Mouse (Mus musculus) limb, embryonic 11.5 days (tissue): ENCODE measurements around the gene Traf6. TPM values are rescaled to one million over a fixed set of nuclear protein-coding genes. Genes with fewer than 3 reads are reported as not detected.
A peak's percentile ranks its signal among the peaks of the same experiment; 100 is the strongest.

Experiments
- ATAC-seq: fragments of 200-750 bp; cut with Nextera tagmentation; 2 replicates; pipeline ENCODE4 v1.8.0; 2017; ENCODE audit warnings: low read depth; ENCODE audit not compliant: insufficient number of reproducible peaks, low FRiP score, low TSS enrichment
- DNase-seq: peaks from one replicate; pipeline ENCODE4 v3.0.0-alpha.2; 2015; ENCODE audit warnings: low spot score
- H3K27ac ChIP-seq: fragments of 300-500 bp; sonication (generic); replicated peaks from 2 replicates; pipeline ENCODE4 v1.5.1; 2014; ENCODE audit warnings: low read depth, mild to moderate bottlenecking, low read length
- H3K27me3 ChIP-seq: fragments of 300-500 bp; sonication (generic); 2 replicates; pipeline ENCODE4 v1.6.1; 2014; ENCODE audit warnings: mild to moderate bottlenecking, low read length, mixed read lengths; ENCODE audit not compliant: control insufficient read depth, insufficient read depth
- H3K36me3 ChIP-seq: fragments of 300-500 bp; sonication (generic); 2 replicates; pipeline ENCODE4 v1.6.1; 2014; ENCODE audit warnings: mild to moderate bottlenecking, low read length, moderate library complexity, mixed read lengths; ENCODE audit not compliant: control insufficient read depth, insufficient read depth
- H3K4me1 ChIP-seq: fragments of 300-500 bp; sonication (generic); 2 replicates; pipeline ENCODE4 v1.6.1; 2014; ENCODE audit warnings: low read length, mixed read lengths; ENCODE audit not compliant: control insufficient read depth, insufficient read depth
- H3K4me2 ChIP-seq: fragments of 300-500 bp; sonication (generic); 2 replicates; pipeline ENCODE4 v1.6.1; 2014; ENCODE audit warnings: low read depth, mild to moderate bottlenecking, moderate library complexity; ENCODE audit not compliant: severe bottlenecking
- H3K4me3 ChIP-seq: fragments of 300-500 bp; sonication (generic); 2 replicates; pipeline ENCODE4 v1.5.1; 2014; ENCODE audit warnings: low read depth, low read length
- H3K9ac ChIP-seq: fragments of 300-500 bp; sonication (generic); 2 replicates; pipeline ENCODE4 v1.6.1; 2014; ENCODE audit warnings: mild to moderate bottlenecking, low read length
- H3K9me3 ChIP-seq: fragments of 300-500 bp; sonication (generic); 2 replicates; pipeline ENCODE4 v1.6.1; 2016; ENCODE audit warnings: low read length; ENCODE audit not compliant: control insufficient read depth
- WGBS: fragments of 180-500 bp; shearing (Covaris S2); extraction: QIAGEN DNeasy Blood & Tissue Kit; methylation state at CpG from one replicate; pipeline ENCODE4 v1.1.7; 2014; 5-methylcytosine and 5-hydroxymethylcytosine counted together
- polyA plus RNA-seq: library from polyadenylated mRNA; unstranded; fragments of >200 nt; fragmentation: Nextera tagmentation; extraction: Ambion mirVana; gene quantifications from 2 replicates; pipeline ENCODE4 v1.2.1, GENCODE M21; 2014

Traf6 gene
- 18.5 and 20.9 TPM in 2 replicates for polyA plus RNA-seq

GRCm38 (mm10) chr2:101678236-101679021, at the start of gene Traf6:
Traf6 (plus strand) TSS chr2:101678429.
- Histone ChIP-seq H3K27me3 (no peaks in the 10 kb centered on the region), H3K4me2 (peak within 1 kb of the TSS; percentile 68), H3K9me3 (no peaks in the 10 kb centered on the region), H3K4me1 (0 out of 2 replicates have a peak, but pooled peaks cover 3% of the 10 kb centered on the region), H3K36me3 (no peaks in the 10 kb centered on the region; the same call in 1 of the 2 replicates), H3K9ac (peak within 1 kb of the TSS; percentile 90), H3K4me3 (peak within 1 kb of the TSS; percentile 98), H3K27ac (no peak within 1 kb of the TSS)
- peak; percentile 92 for DNase-seq
- under 1% methylated on average over 68 of the region's 68 CpGs for WGBS
- ATAC-seq, result peak; percentile 88

- no peaks in the 10 kb centered on the region for H3K9me3 ChIP-seq
- no peak overlapping the region for H3K4me3 ChIP-seq
- no peaks in the 10 kb centered on the region for H3K27me3 ChIP-seq
- H3K27ac ChIP-seq, result no peak overlapping the region
- peaks cover 5% of the 10 kb centered on the region; the same call in 1 of the 2 replicates for H3K4me1 ChIP-seq
- no peaks in the 10 kb centered on the region for H3K36me3 ChIP-seq
- ATAC-seq (peak; percentile 76), DNase-seq (no peak)
- 42% methylated on average over 7 of the region's 7 CpGs for WGBS
- no peak overlapping the region for H3K4me2 ChIP-seq
- H3K9ac ChIP-seq, result no peak overlapping the region
Measured at GRCm38 (mm10) chr2:101638979-101639839, 39.0 kb upstream of the Traf6 start.

DNA sequence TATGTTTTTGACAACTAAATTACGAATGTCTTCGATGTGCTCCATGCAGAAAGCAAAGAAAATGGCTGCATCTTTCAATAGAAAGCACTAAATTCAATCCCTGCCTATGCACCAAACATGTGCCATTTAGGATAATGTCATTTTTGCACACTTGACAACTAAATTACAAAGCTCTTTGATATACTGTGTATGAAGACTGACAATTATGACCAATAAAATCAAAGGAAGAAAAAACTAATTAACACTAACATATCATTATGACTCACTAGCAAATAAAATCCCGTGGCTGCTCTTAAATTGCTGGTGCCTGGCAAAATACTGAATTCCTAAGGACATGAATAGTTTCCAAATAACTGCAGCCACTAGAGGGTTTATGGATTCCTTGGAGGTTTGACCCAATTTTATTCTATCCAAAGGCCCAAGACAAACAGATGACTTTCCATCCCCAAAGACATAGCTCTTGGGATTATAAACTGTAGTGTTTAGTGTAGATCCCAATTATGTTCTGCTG, 38.3 kb upstream of the Traf6 start:
- ATAC-seq (no peak), DNase-seq (no peak)
- no peaks in the 10 kb centered on the region for H3K27me3 ChIP-seq
- no peak overlapping the region for H3K4me2 ChIP-seq
- 69% methylated on average over 3 of the region's 3 CpGs for WGBS
- H3K9ac ChIP-seq, result no peak overlapping the region
- no peaks in the 10 kb centered on the region for H3K36me3 ChIP-seq
- no peak overlapping the region for H3K27ac ChIP-seq
- no peak overlapping the region for H3K4me3 ChIP-seq
- H3K9me3 ChIP-seq, result no peaks in the 10 kb centered on the region
- peaks cover 5% of the 10 kb centered on the region; the same call in 1 of the 2 replicates for H3K4me1 ChIP-seq

DNA sequence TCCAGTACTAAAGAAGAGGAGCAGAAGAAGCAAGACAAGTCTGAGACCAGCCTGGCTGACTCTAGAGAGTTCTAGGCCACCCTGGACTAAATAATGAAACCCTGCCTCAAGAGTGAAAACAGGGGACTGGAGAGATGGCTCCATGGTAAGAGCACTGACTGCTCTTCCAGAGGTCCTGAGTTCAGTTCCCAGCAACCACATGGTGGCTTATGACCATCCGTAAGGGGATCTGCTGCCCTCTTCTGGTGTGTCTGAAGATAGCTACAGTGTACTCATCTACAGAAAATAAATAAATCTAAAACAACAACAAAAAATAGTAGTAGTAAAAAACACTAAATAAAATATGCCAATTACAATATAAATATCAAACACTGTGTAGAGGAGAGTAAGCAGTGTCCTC, 32.4 kb upstream of the Traf6 start:
- Histone ChIP-seq H3K4me1 (peaks cover 5% of the 10 kb centered on the region; the same call in 1 of the 2 replicates), H3K9me3 (no peaks in the 10 kb centered on the region), H3K9ac (no peak overlapping the region), H3K4me3 (no peak overlapping the region), H3K27me3 (no peaks in the 10 kb centered on the region), H3K36me3 (no peaks in the 10 kb centered on the region), H3K4me2 (no peak overlapping the region), H3K27ac (no peak overlapping the region)
- WGBS, result 94% methylated on average over 1 of the region's 1 CpGs
- DNase-seq, result no peak
- ATAC-seq, result no peak

GRCm38 (mm10) chr2:101648361-101648760, 29.9 kb upstream of the Traf6 start:
- ATAC-seq (no peak), DNase-seq (no peak)
- Histone ChIP-seq H3K9ac (no peak overlapping the region), H3K27me3 (no peaks in the 10 kb centered on the region), H3K36me3 (no peaks in the 10 kb centered on the region), H3K4me1 (peaks cover 5% of the 10 kb centered on the region; the same call in 1 of the 2 replicates), H3K27ac (no peak overlapping the region; the same call in 1 of the 2 replicates), H3K9me3 (no peaks in the 10 kb centered on the region), H3K4me2 (no peak overlapping the region), H3K4me3 (no peak overlapping the region)
- WGBS, result 77% methylated on average over 2 of the region's 2 CpGs

GRCm38 (mm10) chr2:101649114-101649671, 29.0 kb upstream of the Traf6 start, which contains the start of the genes Rag1 and B230118H07Rik:
Rag1 (minus strand) TSS chr2:101649501.
B230118H07Rik (minus strand) TSS chr2:101649532.
- no peaks in the 10 kb centered on the region for H3K9me3 ChIP-seq
- peak within 1 kb of the TSS; percentile 43 for H3K27ac ChIP-seq
- peaks cover 5% of the 10 kb centered on the region; the same call in 1 of the 2 replicates for H3K4me1 ChIP-seq
- no peaks in the 10 kb centered on the region for H3K27me3 ChIP-seq
- ATAC-seq (peak; percentile 61; the same call in 1 of the 2 replicates), DNase-seq (peak; percentile 43)
- H3K9ac ChIP-seq, result no peak within 1 kb of the TSS
- 30% methylated on average over 8 of the region's 8 CpGs for WGBS
- peak within 1 kb of the TSS; percentile 11 for H3K4me2 ChIP-seq
- no peak within 1 kb of the TSS for H3K4me3 ChIP-seq
- H3K36me3 ChIP-seq, result no peaks in the 10 kb centered on the region

DNA sequence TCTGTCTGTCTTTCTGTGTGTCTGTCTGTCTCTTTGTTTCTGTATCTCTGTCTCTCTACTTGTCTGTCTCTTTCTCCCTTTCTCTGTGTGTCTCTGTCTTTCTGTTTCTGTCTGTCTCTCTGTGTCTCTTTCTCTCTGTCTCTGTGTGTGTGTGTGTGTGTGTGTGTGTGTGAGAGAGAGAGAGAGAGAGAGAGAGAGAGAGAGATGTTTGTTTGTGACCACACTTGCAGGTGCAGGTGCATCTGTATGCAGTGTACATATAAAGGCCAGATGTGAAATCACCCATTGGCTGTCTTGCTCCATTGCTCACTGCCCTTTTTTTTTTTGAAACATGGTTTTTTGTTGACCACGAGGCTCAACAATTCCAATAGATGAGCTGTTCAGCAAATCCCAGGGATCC, 27.8 kb upstream of the Traf6 start:
- no peak overlapping the region for H3K4me2 ChIP-seq
- H3K9ac ChIP-seq, result no peak overlapping the region
- ATAC-seq (no peak), DNase-seq (no peak)
- no peak overlapping the region for H3K27ac ChIP-seq
- WGBS, result 68% methylated on average over 1 of the region's 1 CpGs
- no peaks in the 10 kb centered on the region for H3K36me3 ChIP-seq
- H3K4me3 ChIP-seq, result no peak overlapping the region
- H3K27me3 ChIP-seq, result no peaks in the 10 kb centered on the region
- H3K4me1 ChIP-seq, result peaks cover 5% of the 10 kb centered on the region; the same call in 1 of the 2 replicates
- H3K9me3 ChIP-seq, result no peaks in the 10 kb centered on the region
